ENCODE assay signal across 10 mouse cellular contexts in the genomic region with DNA sequence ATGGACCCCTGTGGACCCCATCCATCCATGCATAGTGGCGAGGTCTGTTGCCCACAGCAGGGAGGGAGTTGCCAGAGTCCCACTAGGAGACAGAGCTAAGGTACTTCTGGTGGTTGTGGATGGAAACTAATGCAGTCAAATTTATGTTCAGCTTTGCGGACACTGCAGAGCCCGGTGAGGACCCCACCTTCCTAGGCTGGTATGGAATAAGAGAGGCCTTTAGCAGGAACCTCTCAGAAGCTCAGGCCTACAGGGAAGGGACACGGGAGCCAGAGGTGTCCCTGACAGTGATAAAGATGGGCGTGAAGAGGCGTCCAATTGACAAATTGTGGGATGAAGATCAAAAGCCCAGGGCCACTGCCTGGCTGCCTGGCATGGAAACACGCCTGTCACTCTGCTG.
DNase-seq lines count a peak whose midpoint lies in the region; ATAC-seq lines count a peak whose summit lies in the region.
"Had no signal": no experiment of that assay in that cellular context is flagged by ENCODE, and none has a peak within 500 bp of the region (broad histone marks: within the 10 kb centered on the region; RNA-seq: fewer than 3 reads in every experiment).

No protein-coding gene starts in this region.

- no peaks in the 10 kb centered on the region for H3K36me3 ChIP-seq in heart, embryonic 10.5 days
- no peaks in the 10 kb centered on the region for H3K36me3 ChIP-seq in neural tube, embryonic 12.5 days
- H3K36me3 ChIP-seq in limb, embryonic 15.5 days: no peaks in the 10 kb centered on the region

- no peak overlapping the region for H3K9ac ChIP-seq in neural tube, embryonic 12.5 days
- no peak overlapping the region for H3K9ac ChIP-seq in limb, embryonic 15.5 days
- H3K9ac ChIP-seq: liver, embryonic 14.5 days had no signal

- peak overlapping the region; percentile 23; the same call in 1 of the 2 replicates for H3K27ac ChIP-seq in heart, embryonic 10.5 days
- H3K27ac ChIP-seq in neural tube, embryonic 12.5 days: no peak overlapping the region
- no peak overlapping the region for H3K27ac ChIP-seq in limb, embryonic 15.5 days
- H3K27ac ChIP-seq: liver, embryonic 14.5 days had no signal

- intact Hi-C loops in heart, postnatal 36 days (cut with DNase I): no loop called here

- ATAC-seq in neural tube, embryonic 12.5 days (ENCODE audit: low FRiP score, low read depth): peak; percentile 2; the same call in 1 of the 2 replicates
- ATAC-seq in limb, embryonic 15.5 days (ENCODE audit: insufficient number of reproducible peaks, low FRiP score, low TSS enrichment, low read depth): no peak
- ATAC-seq in erythroblast, adult 5-6 weeks (replicated peaks; ENCODE audit: low FRiP score, poor library complexity, severe bottlenecking): no peak

- no peak overlapping the region; the same call in 1 of the 2 replicates for H3K4me3 ChIP-seq in heart, embryonic 10.5 days
- H3K4me3 ChIP-seq in neural tube, embryonic 12.5 days: no peak overlapping the region
- H3K4me3 ChIP-seq in limb, embryonic 15.5 days: no peak overlapping the region

- no peaks in the 10 kb centered on the region for H3K9me3 ChIP-seq in heart, embryonic 10.5 days
- no peaks in the 10 kb centered on the region for H3K9me3 ChIP-seq in neural tube, embryonic 12.5 days
- no peaks in the 10 kb centered on the region for H3K9me3 ChIP-seq in limb, embryonic 15.5 days

- H3K4me2 ChIP-seq in neural tube, embryonic 12.5 days (replicated peaks): peak overlapping the region; percentile 57
- peak overlapping the region; percentile 64; the same call in 1 of the 2 replicates for H3K4me2 ChIP-seq in limb, embryonic 15.5 days

- no peak for DNase-seq in heart, embryonic 10.5 days (ENCODE audit: low spot score)
- no peak for DNase-seq in heart, postnatal 36 days
- DNase-seq in neural tube, embryonic 10.5 days (ENCODE audit: extremely low spot score, low spot score): no peak
- no peak for DNase-seq in gastrocnemius, postnatal 25 days
- DNase-seq in frontal cortex, postnatal 25 days (ENCODE audit: low spot score in 2 of 2): no peak
- DNase-seq: kidney, adult 2 months had no signal

- 0 out of 2 replicates have a peak, but pooled peaks cover 19% of the 10 kb centered on the region for H3K27me3 ChIP-seq in heart, embryonic 10.5 days (ENCODE audit: insufficient read depth, poor library complexity, severe bottlenecking)
- peaks cover 6% of the 10 kb centered on the region; the same call in 1 of the 2 replicates for H3K27me3 ChIP-seq in neural tube, embryonic 12.5 days (replicated peaks)
- H3K27me3 ChIP-seq in limb, embryonic 15.5 days: no peaks in the 10 kb centered on the region

- WGBS in heart, embryonic 10.5 days: 34% methylated on average over 7 of the region's 7 CpGs
- WGBS in neural tube, embryonic 12.5 days: 33% methylated on average over 7 of the region's 7 CpGs
- WGBS in limb, embryonic 15.5 days: 28% methylated on average over 7 of the region's 7 CpGs

- peaks cover 12% of the 10 kb centered on the region; the same call in 1 of the 2 replicates for H3K4me1 ChIP-seq in heart, embryonic 10.5 days
- peaks cover 12% of the 10 kb centered on the region for H3K4me1 ChIP-seq in neural tube, embryonic 12.5 days
- peaks cover 10% of the 10 kb centered on the region for H3K4me1 ChIP-seq in limb, embryonic 15.5 days
